Mouse (Mus musculus) midbrain, embryonic 14.5 days (tissue): ENCODE data around the gene Rpl23a. TPM values are rescaled to one million over a fixed set of nuclear protein-coding genes. Genes with fewer than 3 reads are reported as not detected.
A peak's percentile ranks its signal among the peaks of the same experiment; 100 is the strongest.

Experiments used
- ATAC-seq: fragments of 200-750 bp; cut with Nextera tagmentation; 2 replicates; pipeline ENCODE4 v1.8.0; 2017; ENCODE audit warnings: moderate number of reproducible peaks, moderate library complexity; ENCODE audit not compliant: low FRiP score, low TSS enrichment
- DNase-seq: peaks from one replicate; pipeline ENCODE4 v3.0.0-alpha.2; 2015
- H3K27ac ChIP-seq: fragments of 300-500 bp; sonication (generic); replicated peaks from 2 replicates; pipeline ENCODE4 v1.5.1; 2014; ENCODE audit warnings: mild to moderate bottlenecking, low read depth, low read length, moderate library complexity
- H3K27me3 ChIP-seq: fragments of 300-500 bp; sonication (generic); 2 replicates; pipeline ENCODE4 v1.6.1; 2014; ENCODE audit warnings: low read length, control low read depth, mixed read lengths; ENCODE audit not compliant: control insufficient read depth, insufficient read depth
- H3K36me3 ChIP-seq: fragments of 300-500 bp; sonication (generic); 2 replicates; pipeline ENCODE4 v1.6.1; 2014; ENCODE audit warnings: low read length, control low read depth; ENCODE audit not compliant: control insufficient read depth, insufficient read depth
- H3K4me1 ChIP-seq: fragments of 300-500 bp; sonication (generic); 2 replicates; pipeline ENCODE4 v1.6.1; 2014; ENCODE audit warnings: mild to moderate bottlenecking, antibody characterized with exemption, low read length, control low read depth; ENCODE audit not compliant: control insufficient read depth, insufficient read depth
- H3K4me2 ChIP-seq: fragments of 300-500 bp; sonication (generic); 2 replicates; pipeline ENCODE4 v1.6.1; 2014; ENCODE audit warnings: mild to moderate bottlenecking, low read length, moderate library complexity
- H3K4me3 ChIP-seq: fragments of 300-500 bp; sonication (generic); replicated peaks from 2 replicates; pipeline ENCODE4 v1.5.1; 2014; ENCODE audit warnings: low read depth, low read length
- H3K9ac ChIP-seq: fragments of 300-500 bp; sonication (generic); replicated peaks from 2 replicates; pipeline ENCODE4 v1.6.1; 2014; ENCODE audit warnings: mild to moderate bottlenecking, low read length, moderate library complexity
- H3K9me3 ChIP-seq: fragments of 300-500 bp; sonication (generic); 2 replicates; pipeline ENCODE4 v1.6.1; 2016; ENCODE audit warnings: low read length, control low read depth, mixed read lengths; ENCODE audit not compliant: control insufficient read depth
- WGBS: fragments of 180-500 bp; shearing (Covaris S2); extraction: QIAGEN DNeasy Blood & Tissue Kit; methylation state at CpG from one replicate; pipeline ENCODE4 v1.1.7; 2014; 5-methylcytosine and 5-hydroxymethylcytosine counted together
- polyA plus RNA-seq: library from polyadenylated mRNA; unstranded; fragments of >200 nt; fragmentation: Nextera tagmentation; extraction: Ambion mirVana; gene quantifications from 2 replicates; pipeline ENCODE4 v1.2.1, GENCODE M21; 2014

The Rpl23a gene
- polyA plus RNA-seq, 1 experiment from 2014 or later, result 977 TPM

- 29% methylated on average over 8 of the region's 8 CpGs for WGBS
- H3K27me3 ChIP-seq, result no peaks in the 10 kb centered on the region
- H3K4me1 ChIP-seq, result peaks cover 32% of the 10 kb centered on the region
- no peak overlapping the region for H3K27ac ChIP-seq
- no peaks in the 10 kb centered on the region for H3K9me3 ChIP-seq
- H3K4me2 ChIP-seq, result peak overlapping the region; percentile 70
- H3K36me3 ChIP-seq, result peaks cover 36% of the 10 kb centered on the region
- H3K4me3 ChIP-seq, result peak overlapping the region; percentile 37; the same call in 1 of the 2 replicates
- ATAC-seq (no peak), DNase-seq (no peak)
- H3K9ac ChIP-seq, result peak overlapping the region; percentile 51; the same call in 1 of the 2 replicates
Measured at GRCm38 (mm10) chr11:78179438-78179999, 3.9 kb downstream of the Rpl23a start.

- Histone ChIP-seq H3K9ac (peak overlapping the region; percentile 51), H3K9me3 (no peaks in the 10 kb centered on the region), H3K4me2 (peak overlapping the region; percentile 70), H3K27me3 (no peaks in the 10 kb centered on the region), H3K4me3 (peak overlapping the region; percentile 37), H3K27ac (peak overlapping the region; percentile 78), H3K4me1 (peaks cover 31% of the 10 kb centered on the region), H3K36me3 (peaks cover 36% of the 10 kb centered on the region)
- peak; percentile 3 for ATAC-seq
- WGBS, result 3% methylated on average over 29 of the region's 29 CpGs
- DNase-seq, result peak; percentile 68
Measured at GRCm38 (mm10) chr11:78178859-78179437, 4.4 kb downstream of the Rpl23a start.

- peak overlapping the region; percentile 78 for H3K27ac ChIP-seq
- no peaks in the 10 kb centered on the region for H3K27me3 ChIP-seq
- no peaks in the 10 kb centered on the region for H3K9me3 ChIP-seq
- WGBS, result under 1% methylated on average over 70 of the region's 84 CpGs
- H3K4me2 ChIP-seq, result peak overlapping the region; percentile 70
- peak overlapping the region; percentile 37 for H3K4me3 ChIP-seq
- ATAC-seq (peak; percentile 85), DNase-seq (peak; percentile 97)
- H3K36me3 ChIP-seq, result peaks cover 36% of the 10 kb centered on the region
- peak overlapping the region; percentile 51 for H3K9ac ChIP-seq
- peaks cover 28% of the 10 kb centered on the region for H3K4me1 ChIP-seq
Measured at GRCm38 (mm10) chr11:78177903-78178858, 5.2 kb downstream of the Rpl23a start.

GRCm38 (mm10) chr11:78177437-78177836 lies 5.9 kb downstream of the Rpl23a start:
- Histone ChIP-seq H3K9ac (no peak overlapping the region), H3K27me3 (no peaks in the 10 kb centered on the region), H3K27ac (no peak overlapping the region), H3K4me2 (peak overlapping the region; percentile 70), H3K9me3 (no peaks in the 10 kb centered on the region), H3K4me1 (peaks cover 28% of the 10 kb centered on the region), H3K4me3 (peak overlapping the region; percentile 37; the same call in 1 of the 2 replicates), H3K36me3 (peaks cover 36% of the 10 kb centered on the region)
- ATAC-seq, result no peak
- no peak for DNase-seq
- WGBS, result 4% methylated on average over 10 of the region's 10 CpGs

GRCm38 (mm10) chr11:78176905-78177331 lies 6.5 kb downstream of the Rpl23a start:
- H3K4me1 ChIP-seq, result peaks cover 23% of the 10 kb centered on the region
- no peaks in the 10 kb centered on the region for H3K27me3 ChIP-seq
- peak overlapping the region; percentile 54 for H3K4me3 ChIP-seq
- H3K36me3 ChIP-seq, result peaks cover 32% of the 10 kb centered on the region
- H3K4me2 ChIP-seq, result peak overlapping the region; percentile 70
- ATAC-seq (no peak), DNase-seq (no peak)
- 1% methylated on average over 23 of the region's 23 CpGs for WGBS
- H3K9ac ChIP-seq, result no peak overlapping the region; the same call in 1 of the 2 replicates
- no peaks in the 10 kb centered on the region for H3K9me3 ChIP-seq
- H3K27ac ChIP-seq, result no peak overlapping the region

GRCm38 (mm10) chr11:78176402-78176862 lies 7.0 kb downstream of the Rpl23a start, which contains the start of the genes Nek8 and Tlcd1:
TSS of gene Nek8 (minus strand) at chr11:78176675.
TSS of gene Tlcd1 (plus strand) at chr11:78176711.
- Histone ChIP-seq H3K36me3 (peaks cover 27% of the 10 kb centered on the region), H3K9ac (peak within 1 kb of the TSS; percentile 38; the same call in 1 of the 2 replicates), H3K27ac (peak within 1 kb of the TSS; percentile 50; the same call in 1 of the 2 replicates), H3K4me2 (peak within 1 kb of the TSS; percentile 70), H3K4me1 (peaks cover 20% of the 10 kb centered on the region), H3K4me3 (peak within 1 kb of the TSS; percentile 54), H3K27me3 (no peaks in the 10 kb centered on the region), H3K9me3 (no peaks in the 10 kb centered on the region)
- ATAC-seq (peak; percentile 57), DNase-seq (peak; percentile 88)
- under 1% methylated on average over 32 of the region's 32 CpGs for WGBS

- 8% methylated on average over 9 of the region's 10 CpGs for WGBS
- ATAC-seq, result no peak
- Histone ChIP-seq H3K4me2 (peak overlapping the region; percentile 70), H3K4me1 (peaks cover 20% of the 10 kb centered on the region), H3K9ac (peak overlapping the region; percentile 38; the same call in 1 of the 2 replicates), H3K27me3 (no peaks in the 10 kb centered on the region), H3K4me3 (peak overlapping the region; percentile 54), H3K9me3 (no peaks in the 10 kb centered on the region), H3K27ac (0 out of 2 replicates have a peak overlapping the region, but pooled peaks have one; percentile 50), H3K36me3 (peaks cover 21% of the 10 kb centered on the region)
- no peak for DNase-seq
Measured at GRCm38 (mm10) chr11:78175771-78176401, 7.5 kb downstream of the Rpl23a start.

- H3K4me2 ChIP-seq, result no peak overlapping the region
- H3K27ac ChIP-seq, result no peak overlapping the region
- no peaks in the 10 kb centered on the region for H3K9me3 ChIP-seq
- peaks cover 8% of the 10 kb centered on the region for H3K36me3 ChIP-seq
- H3K4me1 ChIP-seq, result peaks cover 20% of the 10 kb centered on the region
- DNase-seq, result no peak
- no peak overlapping the region for H3K4me3 ChIP-seq
- no peak for ATAC-seq
- WGBS, result 91% methylated on average over 3 of the region's 3 CpGs
- H3K9ac ChIP-seq, result no peak overlapping the region
- no peaks in the 10 kb centered on the region for H3K27me3 ChIP-seq
Measured at GRCm38 (mm10) chr11:78174506-78174905, 8.9 kb downstream of the Rpl23a start.
